Mouse (Mus musculus) embryonic facial prominence, embryonic 14.5 days (tissue): ENCODE results near the gene Socs3. TPM values are rescaled to one million over a fixed set of nuclear protein-coding genes. Genes with fewer than 3 reads are reported as not detected.

Source experiments
- ATAC-seq: fragments of 200-750 bp; cut with Nextera tagmentation; 2 replicates; pipeline ENCODE4 v1.8.0; 2017; ENCODE audit warnings: low read depth, moderate number of reproducible peaks, moderate TSS enrichment
- DNase-seq: peaks from one replicate; pipeline ENCODE4 v3.0.0-alpha.2; 2015; ENCODE audit warnings: low spot score
- H3K27ac ChIP-seq: fragments of 300-500 bp; sonication (generic); replicated peaks from 2 replicates; pipeline ENCODE4 v1.5.1; 2014; ENCODE audit warnings: low read depth, mild to moderate bottlenecking, low read length, moderate library complexity
- H3K27me3 ChIP-seq: fragments of 300-500 bp; sonication (generic); replicated peaks from 2 replicates; pipeline ENCODE4 v1.6.1; 2014; ENCODE audit warnings: low read length; ENCODE audit not compliant: control insufficient read depth, insufficient read depth
- H3K36me3 ChIP-seq: fragments of 300-500 bp; sonication (generic); 2 replicates; pipeline ENCODE4 v1.6.1; 2014; ENCODE audit warnings: low read length, mixed read lengths; ENCODE audit not compliant: control insufficient read depth, insufficient read depth
- H3K4me1 ChIP-seq: fragments of 300-500 bp; sonication (generic); 2 replicates; pipeline ENCODE4 v1.6.1; 2014; ENCODE audit warnings: antibody characterized with exemption, low read length; ENCODE audit not compliant: control insufficient read depth, insufficient read depth
- H3K4me2 ChIP-seq: fragments of 300-500 bp; sonication (generic); 2 replicates; pipeline ENCODE4 v1.6.1; 2014; ENCODE audit warnings: low read depth, mild to moderate bottlenecking, low read length, moderate library complexity, mixed read lengths
- H3K4me3 ChIP-seq: fragments of 300-500 bp; sonication (generic); 2 replicates; pipeline ENCODE4 v1.5.1; 2014; ENCODE audit warnings: low read depth, mild to moderate bottlenecking, low read length
- H3K9ac ChIP-seq: fragments of 300-500 bp; sonication (generic); 2 replicates; pipeline ENCODE4 v1.6.1; 2014; ENCODE audit warnings: low read depth, mild to moderate bottlenecking, low read length, moderate library complexity, mixed read lengths
- H3K9me3 ChIP-seq: fragments of 300-500 bp; sonication (generic); 2 replicates; pipeline ENCODE4 v1.6.1; 2016; ENCODE audit warnings: low read length; ENCODE audit not compliant: control insufficient read depth
- WGBS: fragments of 180-500 bp; shearing (Covaris S2); extraction: QIAGEN DNeasy Blood & Tissue Kit; methylation state at CpG from one replicate; pipeline ENCODE4 v1.1.7; 2014; 5-methylcytosine and 5-hydroxymethylcytosine counted together
- polyA plus RNA-seq: library from polyadenylated mRNA; unstranded; fragments of >200 nt; fragmentation: Nextera tagmentation; extraction: Ambion mirVana; gene quantifications from 2 replicates; pipeline ENCODE4 v1.2.1, GENCODE M21; 2014

Gene Socs3
- polyA plus RNA-seq, 1 experiment from 2014 or later, result 6.8 TPM

- no peaks in the 10 kb centered on the region for H3K27me3 ChIP-seq
- peaks cover 57% of the 10 kb centered on the region for H3K36me3 ChIP-seq
- H3K4me3 ChIP-seq, result no peak overlapping the region
- H3K4me1 ChIP-seq, result peaks cover 11% of the 10 kb centered on the region
- DNase-seq, result no peak
- no peaks in the 10 kb centered on the region for H3K9me3 ChIP-seq
- no peak overlapping the region for H3K27ac ChIP-seq
- no peak overlapping the region for H3K4me2 ChIP-seq
- no peak for ATAC-seq
- WGBS, result 91% methylated on average over 6 of the region's 6 CpGs
- no peak overlapping the region for H3K9ac ChIP-seq
These were observed 29.6 kb upstream of the Socs3 start for GRCm38 (mm10) chr11:117999260-117999934.

DNA sequence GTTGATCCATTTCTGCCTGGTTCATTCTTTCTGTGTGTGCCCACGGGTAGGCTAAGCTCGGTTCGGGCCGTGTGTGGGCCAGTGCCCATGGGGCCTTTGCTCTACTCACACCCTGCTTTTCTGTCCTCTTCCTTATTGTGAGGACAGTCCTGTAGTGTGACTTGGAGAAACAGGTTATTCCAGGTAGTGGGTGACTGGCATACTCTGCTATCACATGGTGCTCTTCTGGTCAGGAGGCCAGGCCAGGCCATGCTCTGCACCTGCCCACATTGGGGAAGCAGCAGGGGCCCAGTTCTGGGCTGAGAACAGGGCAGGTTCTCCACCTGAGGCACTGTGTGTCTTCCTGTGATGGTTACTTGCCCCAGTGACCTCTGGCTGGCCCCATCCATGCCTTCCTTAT lies 28.5 kb upstream of the Socs3 start:
- no peak overlapping the region; the same call in 1 of the 2 replicates for H3K27ac ChIP-seq
- peaks cover 17% of the 10 kb centered on the region for H3K4me1 ChIP-seq
- no peaks in the 10 kb centered on the region for H3K9me3 ChIP-seq
- H3K4me2 ChIP-seq, result no peak overlapping the region
- no peak overlapping the region for H3K4me3 ChIP-seq
- DNase-seq (no peak), ATAC-seq (no peak)
- 79% methylated on average over 4 of the region's 4 CpGs for WGBS
- H3K36me3 ChIP-seq, result peaks cover 47% of the 10 kb centered on the region
- no peaks in the 10 kb centered on the region for H3K27me3 ChIP-seq
- H3K9ac ChIP-seq, result no peak overlapping the region

DNA sequence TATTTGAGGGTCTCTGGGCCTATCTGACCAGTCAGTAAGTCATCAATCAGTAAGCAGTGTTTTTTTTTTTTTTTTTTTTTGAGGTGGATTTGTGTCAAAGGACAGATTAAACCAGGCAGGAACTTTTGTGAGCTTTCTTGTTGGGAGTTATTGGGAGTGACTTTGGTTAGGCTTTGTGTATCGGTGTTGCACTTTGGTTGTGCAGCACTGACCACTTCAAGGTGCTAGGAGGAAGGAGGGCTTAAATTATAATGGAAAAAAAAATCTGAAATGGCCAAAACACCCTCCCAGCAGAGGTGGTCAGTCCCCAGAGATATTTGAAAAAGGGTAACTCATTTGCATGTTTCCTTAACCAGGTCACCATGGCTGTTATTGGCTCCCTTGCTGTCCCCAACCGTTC lies 27.2 kb upstream of the Socs3 start:
- H3K4me3 ChIP-seq, result no peak overlapping the region
- peaks cover 20% of the 10 kb centered on the region for H3K4me1 ChIP-seq
- 86% methylated on average over 2 of the region's 2 CpGs for WGBS
- H3K27ac ChIP-seq, result no peak overlapping the region
- no peak overlapping the region for H3K4me2 ChIP-seq
- H3K9me3 ChIP-seq, result no peaks in the 10 kb centered on the region
- no peaks in the 10 kb centered on the region for H3K27me3 ChIP-seq
- no peak for ATAC-seq
- peaks cover 36% of the 10 kb centered on the region for H3K36me3 ChIP-seq
- no peak for DNase-seq
- no peak overlapping the region for H3K9ac ChIP-seq

- Histone ChIP-seq H3K4me3 (no peak overlapping the region), H3K4me1 (peaks cover 20% of the 10 kb centered on the region), H3K4me2 (no peak overlapping the region), H3K9me3 (no peaks in the 10 kb centered on the region), H3K36me3 (peaks cover 26% of the 10 kb centered on the region), H3K27ac (peak overlapping the region; percentile 41; the same call in 1 of the 2 replicates), H3K27me3 (no peaks in the 10 kb centered on the region), H3K9ac (no peak overlapping the region)
- ATAC-seq (peak; percentile 45; the same call in 1 of the 2 replicates), DNase-seq (no peak)
- WGBS, result 26% methylated on average over 3 of the region's 3 CpGs
These were observed 26.2 kb upstream of the Socs3 start for GRCm38 (mm10) chr11:117996066-117996465.

DNA sequence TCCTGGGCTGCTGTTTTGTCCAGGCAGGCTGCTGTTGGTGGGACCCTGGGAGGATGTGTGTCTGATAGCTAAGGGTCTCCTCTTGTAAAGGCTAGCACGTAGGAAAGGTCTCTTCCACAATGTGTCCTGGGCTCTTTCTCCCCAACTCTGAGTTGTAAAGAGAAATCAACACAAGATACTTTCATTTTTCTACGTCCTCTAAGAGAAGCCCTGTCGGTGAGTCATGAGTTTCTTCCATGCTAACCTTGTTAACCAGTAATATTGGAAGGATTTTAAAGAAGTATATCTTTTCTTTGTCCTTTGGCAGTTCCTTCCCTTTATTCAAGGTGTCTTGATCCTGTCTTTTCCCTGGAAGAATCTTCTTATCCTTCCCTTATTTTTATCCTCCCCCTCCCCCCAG lies 25.8 kb upstream of the Socs3 start:
- no peak overlapping the region for H3K4me2 ChIP-seq

GRCm38 (mm10) chr11:117995255-117995654 lies 25.4 kb upstream of the Socs3 start:
- WGBS, result 58% methylated on average over 2 of the region's 2 CpGs
- no peaks in the 10 kb centered on the region for H3K9me3 ChIP-seq
- peak overlapping the region; percentile 71; the same call in 1 of the 2 replicates for H3K27ac ChIP-seq
- DNase-seq (no peak), ATAC-seq (no peak)
- H3K9ac ChIP-seq, result no peak overlapping the region
- no peak overlapping the region for H3K4me2 ChIP-seq
- peaks cover 18% of the 10 kb centered on the region for H3K36me3 ChIP-seq
- H3K4me3 ChIP-seq, result no peak overlapping the region
- H3K27me3 ChIP-seq, result no peaks in the 10 kb centered on the region
- peaks cover 20% of the 10 kb centered on the region for H3K4me1 ChIP-seq

More for the DNA sequence above, 25.8 kb upstream of the Socs3 start:
- Histone ChIP-seq H3K9ac (no peak overlapping the region), H3K27ac (peak overlapping the region; percentile 41; the same call in 1 of the 2 replicates), H3K27me3 (no peaks in the 10 kb centered on the region), H3K36me3 (peaks cover 22% of the 10 kb centered on the region), H3K4me1 (peaks cover 20% of the 10 kb centered on the region), H3K4me3 (no peak overlapping the region), H3K9me3 (no peaks in the 10 kb centered on the region)
- ATAC-seq, result no peak
- no peak for DNase-seq
- 60% methylated on average over 3 of the region's 3 CpGs for WGBS

- Histone ChIP-seq H3K9me3 (no peaks in the 10 kb centered on the region), H3K4me3 (no peak overlapping the region), H3K4me1 (peaks cover 20% of the 10 kb centered on the region), H3K4me2 (peak overlapping the region; percentile 7; the same call in 1 of the 2 replicates), H3K36me3 (peaks cover 10% of the 10 kb centered on the region), H3K9ac (peak overlapping the region; percentile 45), H3K27ac (peak overlapping the region; percentile 71), H3K27me3 (no peaks in the 10 kb centered on the region)
- WGBS, result 57% methylated on average over 9 of the region's 9 CpGs
- peak; percentile 48; the same call in 1 of the 2 replicates for ATAC-seq
- peak; percentile 65 for DNase-seq
These were observed 24.6 kb upstream of the Socs3 start for GRCm38 (mm10) chr11:117994250-117995057.

GRCm38 (mm10) chr11:117993190-117994175 lies 23.6 kb upstream of the Socs3 start:
- WGBS, result 66% methylated on average over 14 of the region's 14 CpGs
- no peak for ATAC-seq

More at GRCm38 (mm10) chr11:117993190-117994175, 23.6 kb upstream of the Socs3 start:
- no peak for DNase-seq
- Histone ChIP-seq H3K27me3 (no peaks in the 10 kb centered on the region), H3K36me3 (peaks cover 7% of the 10 kb centered on the region), H3K4me1 (peaks cover 20% of the 10 kb centered on the region), H3K9ac (peak overlapping the region; percentile 45), H3K27ac (peak overlapping the region; percentile 71), H3K4me2 (peak overlapping the region; percentile 7; the same call in 1 of the 2 replicates), H3K9me3 (no peaks in the 10 kb centered on the region), H3K4me3 (no peak overlapping the region)
